Mouse (Mus musculus): Measurements from ENCODE around the gene Obscn. TPM values are rescaled to one million over a fixed set of nuclear protein-coding genes. Genes with fewer than 3 reads are reported as not detected.

Gene Obscn
- polyA plus RNA-seq, 1 experiment from 2014 or later = 0.19 TPM

GRCm38 (mm10) chr11:58953351-58954169 lies 182.6 kb downstream of the Obscn start:
- no peaks in the 10 kb centered on the region for H3K27me3 ChIP-seq (ENCODE audit: control insufficient read depth, insufficient read depth, low read length)
- peak; percentile 78 for DNase-seq (ENCODE audit: low spot score)
- peak overlapping the region; percentile 96 for H3K4me2 ChIP-seq (replicated peaks; ENCODE audit: low read depth, low read length)
- H3K4me3 ChIP-seq (ENCODE audit: low read depth, low read length) = peak overlapping the region; percentile 67
- H3K36me3 ChIP-seq (ENCODE audit: control insufficient read depth, insufficient read depth, low read length) = no peaks in the 10 kb centered on the region
- WGBS = under 1% methylated on average over 33 of the region's 33 CpGs
- peak; percentile 45; the same call in 1 of the 2 replicates for ATAC-seq (ENCODE audit: low FRiP score)
- peaks cover 5% of the 10 kb centered on the region for H3K4me1 ChIP-seq (replicated peaks; ENCODE audit: control insufficient read depth, insufficient read depth, low read length)
- H3K9ac ChIP-seq (ENCODE audit: low read depth, low read length) = peak overlapping the region; percentile 84
- no peaks in the 10 kb centered on the region for H3K9me3 ChIP-seq (ENCODE audit: control insufficient read depth, low read length)
- H3K27ac ChIP-seq (ENCODE audit: low read depth, low read length) = peak overlapping the region; percentile 99

DNA sequence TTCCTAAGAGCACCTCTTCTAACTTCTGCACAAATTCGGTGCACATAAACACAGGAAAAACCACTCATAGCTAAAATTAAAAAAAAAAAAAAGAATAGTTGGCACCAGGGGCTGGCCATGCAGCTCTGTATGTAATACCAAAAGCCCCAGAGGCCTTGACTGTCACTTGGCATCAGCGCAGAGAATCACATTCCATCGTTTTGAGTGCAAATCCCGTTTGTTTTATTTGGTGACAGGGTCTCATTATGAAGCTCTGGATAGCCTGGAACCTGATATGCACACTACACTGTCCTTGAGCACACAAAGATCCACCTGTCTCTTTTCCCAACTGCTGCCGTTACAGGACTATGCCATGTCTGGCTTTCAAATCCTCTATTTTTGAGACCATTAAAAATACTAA lies 185.0 kb downstream of the Obscn start:
- no peaks in the 10 kb centered on the region for H3K27me3 ChIP-seq (ENCODE audit: control insufficient read depth, insufficient read depth, low read length)
- WGBS = 72% methylated on average over 5 of the region's 5 CpGs
- H3K9ac ChIP-seq (ENCODE audit: low read depth, low read length) = no peak overlapping the region
- no peak overlapping the region for H3K4me2 ChIP-seq (replicated peaks; ENCODE audit: low read depth, low read length)
- H3K4me1 ChIP-seq (replicated peaks; ENCODE audit: control insufficient read depth, insufficient read depth, low read length) = no peaks in the 10 kb centered on the region
- DNase-seq (ENCODE audit: low spot score) (no peak), ATAC-seq (ENCODE audit: low FRiP score) (no peak)
- no peaks in the 10 kb centered on the region for H3K9me3 ChIP-seq (ENCODE audit: control insufficient read depth, low read length)
- H3K4me3 ChIP-seq (ENCODE audit: low read depth, low read length) = no peak overlapping the region
- H3K36me3 ChIP-seq (ENCODE audit: control insufficient read depth, insufficient read depth, low read length) = no peaks in the 10 kb centered on the region
- no peak overlapping the region for H3K27ac ChIP-seq (ENCODE audit: low read depth, low read length)

DNA sequence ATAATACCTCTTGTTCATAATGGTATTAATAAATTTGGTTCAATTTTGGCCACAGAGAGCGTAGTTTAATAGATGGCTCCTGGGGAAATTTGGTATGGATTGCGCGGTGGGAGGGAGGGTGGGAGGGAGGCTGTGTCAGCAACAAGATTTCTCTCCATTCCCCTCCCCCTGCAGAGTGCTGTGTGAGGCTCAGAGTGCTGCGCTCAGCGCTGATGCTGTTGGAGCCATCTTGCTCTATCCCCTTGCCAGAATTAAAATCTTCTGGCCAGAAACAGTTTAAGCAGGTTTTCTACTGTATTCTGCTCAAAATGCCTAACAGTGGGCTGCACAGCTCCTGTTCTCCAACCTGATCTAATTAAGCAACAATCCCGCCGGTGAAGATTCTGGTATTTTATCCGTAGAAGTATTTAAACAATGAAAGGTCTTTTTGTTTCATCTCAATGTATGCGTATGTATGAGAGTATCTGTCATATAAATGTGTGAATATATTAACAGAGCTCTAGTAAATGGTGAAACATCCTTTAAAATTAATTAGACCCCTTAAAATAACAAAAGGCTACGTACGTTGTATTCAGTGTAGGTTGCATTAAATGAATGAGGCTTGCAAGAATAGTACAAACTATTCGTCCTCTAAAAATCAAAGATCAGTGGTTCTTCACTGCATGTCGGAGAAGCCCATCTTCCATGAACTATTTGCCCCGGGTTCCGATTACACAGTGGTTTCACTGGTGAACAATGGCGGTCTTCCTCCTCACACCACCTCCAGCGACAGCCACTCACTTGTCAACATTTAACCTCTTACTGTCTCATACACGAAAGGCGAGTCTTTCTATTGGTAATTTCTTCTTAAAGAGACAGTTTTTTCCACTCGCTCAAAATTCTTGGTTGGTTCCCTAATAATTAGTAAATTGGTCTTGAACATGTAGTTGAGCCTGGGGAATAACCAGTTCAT lies 186.4 kb downstream of the Obscn start:
- peak overlapping the region; percentile 97 for H3K27ac ChIP-seq (ENCODE audit: low read depth, low read length)
- no peaks in the 10 kb centered on the region for H3K9me3 ChIP-seq (ENCODE audit: control insufficient read depth, low read length)
- peak overlapping the region; percentile 62 for H3K4me2 ChIP-seq (replicated peaks; ENCODE audit: low read depth, low read length)
- no peaks in the 10 kb centered on the region for H3K36me3 ChIP-seq (ENCODE audit: control insufficient read depth, insufficient read depth, low read length)
- ATAC-seq (ENCODE audit: low FRiP score) (peak; percentile 18; the same call in 1 of the 2 replicates), DNase-seq (ENCODE audit: low spot score) (peak; percentile 81)
- H3K9ac ChIP-seq (ENCODE audit: low read depth, low read length) = peak overlapping the region; percentile 93
- H3K4me3 ChIP-seq (ENCODE audit: low read depth, low read length) = peak overlapping the region; percentile 55
- H3K4me1 ChIP-seq (replicated peaks; ENCODE audit: control insufficient read depth, insufficient read depth, low read length) = no peaks in the 10 kb centered on the region
- 6% methylated on average over 20 of the region's 20 CpGs for WGBS
- H3K27me3 ChIP-seq (ENCODE audit: control insufficient read depth, insufficient read depth, low read length) = no peaks in the 10 kb centered on the region

GRCm38 (mm10) chr11:58948542-58949479 lies 187.4 kb downstream of the Obscn start, which contains the start of gene Hist3h2ba:
Gene Hist3h2ba (plus strand): TSS chr11:58948920.
- H3K4me3 ChIP-seq (ENCODE audit: low read depth, low read length) = peak within 1 kb of the TSS; percentile 55
- H3K9ac ChIP-seq (ENCODE audit: low read depth, low read length) = peak within 1 kb of the TSS; percentile 93
- peak within 1 kb of the TSS; percentile 68 for H3K4me2 ChIP-seq (replicated peaks; ENCODE audit: low read depth, low read length)
- H3K4me1 ChIP-seq (replicated peaks; ENCODE audit: control insufficient read depth, insufficient read depth, low read length) = no peaks in the 10 kb centered on the region
- H3K27me3 ChIP-seq (ENCODE audit: control insufficient read depth, insufficient read depth, low read length) = no peaks in the 10 kb centered on the region
- under 1% methylated on average over 48 of the region's 48 CpGs for WGBS
- peak within 1 kb of the TSS; percentile 97 for H3K27ac ChIP-seq (ENCODE audit: low read depth, low read length)
- DNase-seq (ENCODE audit: low spot score) = peak; percentile 83
- peak; percentile 93 for ATAC-seq (ENCODE audit: low FRiP score)
- H3K9me3 ChIP-seq (ENCODE audit: control insufficient read depth, low read length) = no peaks in the 10 kb centered on the region
- no peaks in the 10 kb centered on the region for H3K36me3 ChIP-seq (ENCODE audit: control insufficient read depth, insufficient read depth, low read length)

DNA sequence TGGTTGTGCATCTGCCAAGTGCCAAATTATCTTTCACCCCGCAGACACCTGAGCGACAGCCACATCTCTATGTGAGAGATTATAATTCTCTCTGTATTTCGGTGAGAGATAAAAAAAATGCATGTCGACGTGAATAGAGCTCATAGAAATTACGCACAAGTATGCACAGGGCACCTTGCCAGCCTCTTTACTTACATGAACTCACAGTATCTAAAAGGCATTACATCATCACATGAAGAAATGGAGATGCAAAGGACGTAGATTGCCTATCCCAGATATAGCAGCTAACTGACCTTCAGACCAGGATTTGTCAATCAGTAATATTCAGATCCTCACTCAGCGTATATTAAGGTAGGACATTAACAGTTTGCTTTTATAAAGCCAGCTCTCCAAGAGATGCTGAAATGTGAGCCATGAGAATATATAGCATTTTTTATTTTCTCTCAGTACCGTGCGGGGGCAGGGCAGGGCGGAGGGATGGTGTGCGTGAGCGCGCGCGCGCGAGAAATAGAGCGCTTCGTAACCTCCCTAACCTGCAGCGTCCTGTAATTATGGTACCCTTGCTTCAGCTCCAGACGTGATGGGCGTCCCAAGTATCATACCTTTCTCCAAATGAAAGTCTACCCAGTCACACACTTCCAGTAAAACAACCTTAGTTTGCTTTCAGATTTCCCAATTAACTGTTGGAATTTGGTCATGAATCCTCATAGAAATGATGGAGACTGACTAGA lies 188.2 kb downstream of the Obscn start:
- no peaks in the 10 kb centered on the region for H3K36me3 ChIP-seq (ENCODE audit: control insufficient read depth, insufficient read depth, low read length)
- peak; percentile 66 for DNase-seq (ENCODE audit: low spot score)
- peak; percentile 57; the same call in 1 of the 2 replicates for ATAC-seq (ENCODE audit: low FRiP score)
- no peaks in the 10 kb centered on the region for H3K4me1 ChIP-seq (replicated peaks; ENCODE audit: control insufficient read depth, insufficient read depth, low read length)
- H3K4me3 ChIP-seq (ENCODE audit: low read depth, low read length) = peak overlapping the region; percentile 55
- no peaks in the 10 kb centered on the region for H3K9me3 ChIP-seq (ENCODE audit: control insufficient read depth, low read length)
- WGBS = 20% methylated on average over 23 of the region's 23 CpGs
- no peaks in the 10 kb centered on the region for H3K27me3 ChIP-seq (ENCODE audit: control insufficient read depth, insufficient read depth, low read length)
- peak overlapping the region; percentile 68 for H3K4me2 ChIP-seq (replicated peaks; ENCODE audit: low read depth, low read length)
- peak overlapping the region; percentile 74 for H3K9ac ChIP-seq (ENCODE audit: low read depth, low read length)
- peak overlapping the region; percentile 97 for H3K27ac ChIP-seq (ENCODE audit: low read depth, low read length)

DNA sequence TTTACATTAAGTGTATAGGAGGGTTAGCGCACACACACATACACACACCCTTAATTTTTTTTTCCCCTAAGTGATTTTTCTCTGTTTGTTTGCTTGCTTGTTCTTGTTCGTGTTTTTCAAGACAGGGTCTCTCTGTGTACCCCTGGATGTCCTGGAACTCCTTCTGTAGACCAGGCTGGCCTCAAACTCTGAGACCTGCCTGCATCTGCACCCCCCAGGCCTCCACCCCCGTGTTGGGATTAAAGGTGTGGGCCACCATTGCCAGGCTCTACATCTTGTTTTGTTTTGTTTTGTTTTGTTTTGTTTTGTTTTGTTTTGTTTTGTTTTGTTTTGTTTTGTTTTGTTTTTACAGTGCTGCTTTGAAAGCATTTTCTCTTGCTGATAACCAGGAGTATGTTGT lies 188.9 kb downstream of the Obscn start:
- no peaks in the 10 kb centered on the region for H3K9me3 ChIP-seq (ENCODE audit: control insufficient read depth, low read length)
- no peak for DNase-seq (ENCODE audit: low spot score)
- no peak for ATAC-seq (ENCODE audit: low FRiP score)
- no peaks in the 10 kb centered on the region for H3K27me3 ChIP-seq (ENCODE audit: control insufficient read depth, insufficient read depth, low read length)
- H3K4me2 ChIP-seq (replicated peaks; ENCODE audit: low read depth, low read length) = no peak overlapping the region
- no peak overlapping the region for H3K4me3 ChIP-seq (ENCODE audit: low read depth, low read length)
- peak overlapping the region; percentile 97; the same call in 1 of the 2 replicates for H3K27ac ChIP-seq (ENCODE audit: low read depth, low read length)
- H3K9ac ChIP-seq (ENCODE audit: low read depth, low read length) = no peak overlapping the region; the same call in 1 of the 2 replicates
- WGBS = 81% methylated on average over 3 of the region's 3 CpGs
- H3K36me3 ChIP-seq (ENCODE audit: control insufficient read depth, insufficient read depth, low read length) = no peaks in the 10 kb centered on the region
- no peaks in the 10 kb centered on the region for H3K4me1 ChIP-seq (replicated peaks; ENCODE audit: control insufficient read depth, insufficient read depth, low read length)

Measured in hindbrain, embryonic 11.5 days (tissue).